Mouse (Mus musculus) lung, postnatal 0 days (tissue): ENCODE measurements around the gene Spink8. TPM values are rescaled to one million over a fixed set of nuclear protein-coding genes. Genes with fewer than 3 reads are reported as not detected.

Experiments
- ATAC-seq: fragments of 200-750 bp; cut with Nextera tagmentation; 2 replicates; pipeline ENCODE4 v1.8.0; 2017; ENCODE audit warnings: moderate library complexity
- DNase-seq: peaks from one replicate; pipeline ENCODE4 v3.0.0-alpha.2; 2016; ENCODE audit warnings: low spot score
- H3K27ac ChIP-seq: fragments of 300-500 bp; sonication (generic); 2 replicates; pipeline ENCODE4 v1.5.1; 2014; ENCODE audit warnings: antibody characterized with exemption, mild to moderate bottlenecking, low read length, mixed read lengths
- H3K27me3 ChIP-seq: fragments of 300-500 bp; sonication (generic); replicated peaks from 2 replicates; pipeline ENCODE4 v1.6.1; 2014; ENCODE audit warnings: low read length, mixed read lengths; ENCODE audit not compliant: insufficient read depth
- H3K36me3 ChIP-seq: fragments of 300-500 bp; sonication (generic); 2 replicates; pipeline ENCODE4 v1.6.1; 2014; ENCODE audit warnings: low read length, mixed read lengths; ENCODE audit not compliant: insufficient read depth
- H3K4me1 ChIP-seq: fragments of 300-500 bp; sonication (generic); 2 replicates; pipeline ENCODE4 v1.6.1; 2014; ENCODE audit warnings: antibody characterized with exemption, low read depth, low read length, mixed read lengths; ENCODE audit not compliant: insufficient read depth
- H3K4me2 ChIP-seq: fragments of 300-500 bp; sonication (generic); replicated peaks from 2 replicates; pipeline ENCODE4 v1.6.1; 2014; ENCODE audit warnings: low read depth, mild to moderate bottlenecking, low read length, moderate library complexity, mixed read lengths
- H3K4me3 ChIP-seq: fragments of 300-500 bp; sonication (generic); 2 replicates; pipeline ENCODE4 v1.5.1; 2014; ENCODE audit warnings: low read depth, low read length
- H3K9ac ChIP-seq: fragments of 300-500 bp; sonication (generic); replicated peaks from 2 replicates; pipeline ENCODE4 v1.6.1; 2014; ENCODE audit warnings: low read depth, mild to moderate bottlenecking
- H3K9me3 ChIP-seq: fragments of 300-500 bp; sonication (generic); 2 replicates; pipeline ENCODE4 v1.6.1; 2016; ENCODE audit warnings: low read length, mixed read lengths
- CTCF ChIP-seq: IDR thresholded peaks from 2 replicates; pipeline ENCODE4 v1.5.1; 2016; ENCODE audit warnings: antibody characterized with exemption, mild to moderate bottlenecking
- EP300 ChIP-seq: IDR thresholded peaks from 2 replicates; pipeline ENCODE4 v1.6.1; 2016; ENCODE audit warnings: antibody characterized with exemption, mild to moderate bottlenecking, control low read depth
- WGBS: fragments of 180-500 bp; shearing (Covaris S2); extraction: QIAGEN DNeasy Blood & Tissue Kit; methylation state at CpG from one replicate; pipeline ENCODE4 v1.1.7; 2014; 5-methylcytosine and 5-hydroxymethylcytosine counted together
- polyA plus RNA-seq: library from polyadenylated mRNA; unstranded; fragments of >200 nt; fragmentation: Nextera tagmentation; extraction: Ambion mirVana; gene quantifications from 2 replicates; pipeline ENCODE4 v1.2.1, GENCODE M21; 2015

The Spink8 gene
- polyA plus RNA-seq, 1 experiment from 2014 or later: not detected

DNA sequence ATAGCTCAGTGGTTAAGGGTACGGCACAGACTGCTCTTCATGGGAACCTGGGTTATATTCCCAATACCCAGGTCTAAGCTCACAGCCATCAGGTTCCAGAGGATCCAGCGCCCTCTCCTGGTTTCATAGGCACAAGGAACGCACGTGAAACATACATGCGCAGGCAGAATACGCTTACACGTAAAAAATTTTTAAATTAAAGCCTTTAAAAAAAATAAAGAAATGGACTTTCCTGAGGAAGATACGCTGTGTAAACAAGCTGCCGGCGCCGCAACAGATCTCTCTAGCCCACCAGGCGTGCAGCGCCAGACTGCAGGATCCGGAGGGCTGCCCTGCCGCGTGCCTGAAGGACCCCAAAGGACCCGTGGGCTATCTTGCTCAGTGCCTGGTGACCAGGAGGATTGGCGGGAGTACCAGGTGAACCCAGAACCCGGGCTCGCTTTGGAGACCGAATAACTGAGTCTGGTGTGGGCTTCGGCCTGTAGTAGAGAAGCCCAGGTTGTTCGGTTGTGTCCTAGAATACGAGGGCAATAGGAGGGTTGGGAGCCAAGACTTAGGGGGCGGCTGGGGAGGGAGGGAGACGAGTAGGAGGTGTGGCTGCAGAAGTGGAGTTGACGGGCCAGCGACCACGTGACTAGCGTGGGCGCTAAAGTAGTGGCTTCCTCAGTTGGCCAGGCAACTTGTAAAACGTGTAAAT, 20.5 kb downstream of the Spink8 start, which contains the start of gene Nme6:
Gene Nme6, plus strand, starts transcription at position 359 of the 697 bp plus-strand sequence.
- H3K4me2 ChIP-seq: peak within 1 kb of the TSS; percentile 82
- DNase-seq: peak; percentile 90
- H3K36me3 ChIP-seq: no peaks in the 10 kb centered on the region
- H3K27me3 ChIP-seq: no peaks in the 10 kb centered on the region
- peak within 1 kb of the TSS; percentile 64 for H3K4me3 ChIP-seq
- ATAC-seq: peak; percentile 98
- WGBS: under 1% methylated on average over 32 of the region's 32 CpGs
- H3K4me1 ChIP-seq: peaks cover 5% of the 10 kb centered on the region; the same call in 1 of the 2 replicates
- H3K9ac ChIP-seq: peak within 1 kb of the TSS; percentile 42
- peak within 1 kb of the TSS; percentile 61 for H3K27ac ChIP-seq
- TF ChIP-seq CTCF (peak; percentile 80), EP300 (peak; percentile 69; the same call in 1 of the 2 replicates)
- H3K9me3 ChIP-seq: no peaks in the 10 kb centered on the region

DNA sequence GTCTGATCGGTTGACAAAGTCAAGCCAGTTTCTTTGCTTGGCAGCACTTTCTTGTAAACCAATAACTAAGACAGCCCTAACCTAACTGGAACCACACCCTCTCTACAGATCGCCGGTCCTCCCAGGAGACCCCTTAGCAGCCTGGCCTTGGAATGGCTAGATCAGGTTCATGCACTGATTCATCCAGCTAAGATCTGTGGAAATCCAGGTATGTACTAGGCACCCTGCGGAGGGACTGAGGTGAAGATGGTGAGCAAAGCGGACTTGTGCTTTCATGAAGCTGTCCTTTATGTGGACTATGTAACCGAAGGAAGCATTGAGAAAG, 21.0 kb downstream of the Spink8 start:
- H3K4me1 ChIP-seq: peaks cover 5% of the 10 kb centered on the region; the same call in 1 of the 2 replicates

DNA sequence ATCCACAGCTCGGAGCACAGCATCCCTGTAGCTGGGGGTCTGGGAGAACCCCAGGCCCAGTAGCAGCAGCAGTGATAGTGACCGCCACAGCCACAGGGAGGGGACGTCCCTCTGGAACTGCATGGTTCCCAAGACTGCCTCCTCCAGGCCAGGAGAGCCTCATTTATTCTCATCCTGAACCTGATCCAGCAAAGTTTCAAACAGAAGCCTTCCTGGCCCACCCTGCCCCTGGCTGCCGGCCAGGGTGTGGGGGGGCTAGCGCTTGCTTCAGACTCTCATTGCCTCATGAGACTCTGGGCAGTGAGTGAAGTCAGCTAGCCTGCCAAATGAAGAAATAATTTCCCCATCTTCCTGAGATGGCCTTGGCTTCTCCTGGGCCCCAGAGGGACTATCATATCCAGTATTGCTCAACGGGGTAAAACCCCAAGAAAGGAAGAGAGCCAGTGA, 37.3 kb downstream of the Spink8 start, which contains the start of gene Camp:
Gene Camp, minus strand, starts transcription at position 306 of the 447 bp plus-strand sequence.
- Histone ChIP-seq H3K4me2 (no peak within 1 kb of the TSS), H3K4me1 (peaks cover 7% of the 10 kb centered on the region; the same call in 1 of the 2 replicates), H3K9me3 (no peaks in the 10 kb centered on the region), H3K9ac (no peak within 1 kb of the TSS), H3K36me3 (no peaks in the 10 kb centered on the region), H3K4me3 (no peak within 1 kb of the TSS), H3K27ac (no peak within 1 kb of the TSS), H3K27me3 (no peaks in the 10 kb centered on the region)
- ATAC-seq (peak; percentile 91), DNase-seq (peak; percentile 90)
- TF ChIP-seq CTCF (peak; percentile 59), EP300 (no peak)
- 35% methylated on average over 6 of the region's 6 CpGs for WGBS

More for the DNA sequence above, 21.0 kb downstream of the Spink8 start:
- ATAC-seq (no peak; the same call in 1 of the 2 replicates), DNase-seq (no peak)
- no peak overlapping the region for H3K27ac ChIP-seq
- peak overlapping the region; percentile 42 for H3K9ac ChIP-seq
- H3K9me3 ChIP-seq: no peaks in the 10 kb centered on the region
- peak overlapping the region; percentile 64 for H3K4me3 ChIP-seq
- TF ChIP-seq CTCF (no peak), EP300 (no peak)
- WGBS: 10% methylated on average over 6 of the region's 6 CpGs
- H3K27me3 ChIP-seq: no peaks in the 10 kb centered on the region
- H3K4me2 ChIP-seq: peak overlapping the region; percentile 82
- H3K36me3 ChIP-seq: no peaks in the 10 kb centered on the region

DNA sequence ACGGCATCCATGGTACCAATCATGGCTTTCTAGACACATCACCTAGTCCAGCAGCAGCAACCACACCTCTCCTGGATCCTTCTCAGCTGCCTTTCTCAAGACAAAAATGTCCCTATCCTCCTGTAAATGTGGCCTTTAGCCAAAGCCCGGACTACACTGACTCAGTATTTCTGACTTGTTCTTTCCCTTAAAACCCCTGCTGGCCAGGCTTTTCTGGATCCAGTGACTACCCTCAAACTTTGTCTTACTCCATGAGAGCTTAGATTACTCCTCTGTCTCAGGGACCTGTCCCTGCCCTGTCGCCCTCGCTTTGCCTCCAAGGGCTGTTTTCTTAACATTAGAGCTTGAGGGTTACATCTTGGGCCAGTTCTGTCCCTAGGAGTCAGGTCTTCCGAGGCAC, 38.0 kb downstream of the Spink8 start:
- DNase-seq: no peak

DNA sequence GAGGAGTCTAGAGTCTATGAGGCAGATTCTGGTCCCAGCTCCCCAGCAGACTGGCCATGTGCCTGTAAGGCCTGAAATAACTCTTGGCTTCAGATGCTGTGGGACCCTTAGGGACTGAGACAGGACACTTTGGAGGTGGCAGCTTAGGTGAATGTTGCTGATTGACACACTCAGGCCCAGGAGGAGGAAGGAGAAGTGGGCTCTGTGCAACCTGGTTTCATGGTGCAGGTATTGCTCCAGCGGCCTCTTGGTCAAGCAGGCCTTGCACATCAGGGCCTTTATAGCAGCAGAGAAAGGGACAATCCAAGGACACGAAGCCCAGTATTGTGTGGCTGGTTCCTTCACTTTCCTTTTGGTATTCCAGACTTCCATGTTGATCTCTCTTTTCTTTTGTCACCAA, 42.3 kb downstream of the Spink8 start:
- H3K27me3 ChIP-seq: no peaks in the 10 kb centered on the region
- H3K4me2 ChIP-seq: no peak overlapping the region
- no peak overlapping the region for H3K9ac ChIP-seq
- H3K36me3 ChIP-seq: no peaks in the 10 kb centered on the region
- 79% methylated on average over 2 of the region's 2 CpGs for WGBS
- H3K9me3 ChIP-seq: no peaks in the 10 kb centered on the region
- no peak for TF ChIP-seq CTCF
- no peak for TF ChIP-seq EP300
- ATAC-seq (no peak), DNase-seq (no peak)
- no peak overlapping the region for H3K27ac ChIP-seq
- H3K4me3 ChIP-seq: no peak overlapping the region
- peaks cover 4% of the 10 kb centered on the region; the same call in 1 of the 2 replicates for H3K4me1 ChIP-seq

More for the DNA sequence above, 38.0 kb downstream of the Spink8 start:
- no peak for TF ChIP-seq EP300
- no peak for TF ChIP-seq CTCF
- Histone ChIP-seq H3K27me3 (no peaks in the 10 kb centered on the region), H3K9ac (no peak overlapping the region), H3K4me3 (no peak overlapping the region), H3K9me3 (no peaks in the 10 kb centered on the region), H3K36me3 (no peaks in the 10 kb centered on the region), H3K4me1 (peaks cover 7% of the 10 kb centered on the region; the same call in 1 of the 2 replicates), H3K4me2 (no peak overlapping the region), H3K27ac (no peak overlapping the region)
- ATAC-seq: no peak
- WGBS: 82% methylated on average over 5 of the region's 5 CpGs

DNA sequence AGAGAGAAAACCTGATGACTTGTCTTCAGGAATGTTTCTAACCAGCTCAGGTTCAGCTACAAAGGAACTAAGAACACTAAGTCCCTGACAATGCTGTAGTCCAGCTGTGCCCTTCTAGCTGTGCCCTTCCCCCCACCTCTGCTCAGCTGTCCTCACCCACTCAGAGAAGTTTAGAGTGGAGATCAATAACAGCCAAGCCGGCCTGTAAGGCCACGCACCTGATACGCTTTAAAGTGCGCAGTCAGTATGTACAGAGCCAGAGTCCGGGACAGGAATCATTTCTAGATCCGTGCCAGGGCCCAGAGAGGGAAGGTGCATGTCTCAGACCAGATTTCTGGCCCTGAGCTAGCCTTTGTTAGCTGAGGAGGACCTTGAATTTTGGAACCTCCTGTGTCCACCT, 43.9 kb downstream of the Spink8 start:
- H3K4me2 ChIP-seq: no peak overlapping the region
- no peak overlapping the region for H3K27ac ChIP-seq
- WGBS: 76% methylated on average over 6 of the region's 6 CpGs
- no peaks in the 10 kb centered on the region for H3K9me3 ChIP-seq
- H3K4me3 ChIP-seq: no peak overlapping the region
- H3K27me3 ChIP-seq: no peaks in the 10 kb centered on the region
- no peaks in the 10 kb centered on the region for H3K4me1 ChIP-seq
- TF ChIP-seq CTCF (no peak), EP300 (no peak)
- no peaks in the 10 kb centered on the region for H3K36me3 ChIP-seq
- DNase-seq (no peak), ATAC-seq (no peak)
- H3K9ac ChIP-seq: no peak overlapping the region
